Mouse (Mus musculus) C2C12 (cell line): ENCODE results near the gene Golga1. TPM values are rescaled to one million over a fixed set of nuclear protein-coding genes. Genes with fewer than 3 reads are reported as not detected.

ENCODE experiments used
- H3K27me3 ChIP-seq: one replicate; pipeline ENCODE4 v1.6.1; 2011; ENCODE audit not compliant: control insufficient read depth, insufficient read depth, insufficient read length
- H3K36me3 ChIP-seq: one replicate; pipeline ENCODE4 v1.6.1; 2011; ENCODE audit not compliant: control insufficient read depth, insufficient read depth
- H3K4me3 ChIP-seq: one replicate; pipeline ENCODE4 v1.5.1; 2011; ENCODE audit warnings: mild to moderate bottlenecking, control low read depth; ENCODE audit not compliant: poor library complexity, insufficient read depth, severe bottlenecking
- H3K79me2 ChIP-seq: one replicate; pipeline ENCODE4 v1.6.1; 2011; ENCODE audit not compliant: control insufficient read depth, insufficient read depth
- H3K79me3 ChIP-seq: one replicate; pipeline ENCODE4 v1.6.1; 2011; ENCODE audit warnings: low read depth, control low read depth
- H3ac ChIP-seq: one replicate; pipeline ENCODE3; 2011; ENCODE audit warnings: low read depth; ENCODE audit not compliant: control insufficient read depth, insufficient read length
- CEBPB ChIP-seq: IDR thresholded peaks from one replicate; pipeline ENCODE4 v1.6.1; 2011; ENCODE audit warnings: low read depth, mild to moderate bottlenecking, control low read depth, moderate library complexity
- CTCF ChIP-seq: IDR thresholded peaks from one replicate; pipeline ENCODE4 v1.5.1; 2011; ENCODE audit not compliant: control insufficient read depth, insufficient read depth, insufficient read length
- FOSL1 ChIP-seq: IDR thresholded peaks from one replicate; pipeline ENCODE4 v1.8.0; 2011; ENCODE audit warnings: mild to moderate bottlenecking, low read length; ENCODE audit not compliant: poor library complexity, insufficient read depth, severe bottlenecking
- MAX ChIP-seq: IDR thresholded peaks from one replicate; pipeline ENCODE4 v1.6.1; 2011; ENCODE audit warnings: mild to moderate bottlenecking, control low read depth
- MYOD1 ChIP-seq: IDR thresholded peaks from one replicate; pipeline ENCODE4 v1.6.1; 2011; ENCODE audit warnings: low read depth; ENCODE audit not compliant: control insufficient read depth, insufficient read length
- MYOG ChIP-seq: IDR thresholded peaks from one replicate; pipeline ENCODE4 v1.6.1; 2011; ENCODE audit not compliant: control insufficient read depth, insufficient read length; ENCODE audit errors: extremely low read depth
- USF1 ChIP-seq: IDR thresholded peaks from one replicate; pipeline ENCODE4 v1.6.1; 2011; ENCODE audit warnings: low read depth, mild to moderate bottlenecking, control low read depth, moderate library complexity
- polyA plus RNA-seq: library from polyadenylated mRNA; unstranded; fragments of >200 nt; fragmentation: generic; extraction: Trizol; gene quantifications from one replicate; pipeline ENCODE4 v1.2.1, GENCODE M21; 2012; ENCODE audit warnings: missing spikeins

Golga1 gene
- polyA plus RNA-seq, 1 experiment = 4.1 TPM

GRCm38 (mm10) chr2:39001866-39002265 lies 63.5 kb downstream of the Golga1 start:
- H3K36me3 ChIP-seq = peaks cover 52% of the 10 kb centered on the region
- no peak overlapping the region for H3ac ChIP-seq
- H3K79me3 ChIP-seq = peaks cover 39% of the 10 kb centered on the region
- H3K27me3 ChIP-seq = no peaks in the 10 kb centered on the region
- no peak for TF ChIP-seq USF1
- TF ChIP-seq CEBPB = no peak
- no peak for TF ChIP-seq MAX
- TF ChIP-seq FOSL1 = no peak
- TF ChIP-seq CTCF = no peak
- TF ChIP-seq MYOD1 = no peak
- no peak for TF ChIP-seq MYOG
- no peak overlapping the region for H3K4me3 ChIP-seq
- peaks cover 61% of the 10 kb centered on the region for H3K79me2 ChIP-seq

DNA sequence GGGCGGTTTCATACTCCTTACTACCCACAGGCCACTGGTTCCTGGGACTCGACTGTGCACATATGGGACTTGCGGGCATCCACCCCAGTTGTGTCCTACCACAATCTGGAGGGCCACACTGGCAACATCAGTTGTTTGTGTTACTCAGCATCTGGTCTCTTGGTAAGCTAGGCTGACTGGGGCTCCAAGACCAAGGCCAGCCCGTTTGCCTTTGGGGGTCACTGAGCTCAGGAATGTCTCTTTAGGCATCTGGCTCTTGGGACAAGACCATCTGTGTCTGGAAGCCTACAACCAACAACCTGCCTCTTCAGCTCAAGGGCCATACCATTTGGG lies 64.8 kb downstream of the Golga1 start:
- TF ChIP-seq MYOD1 = no peak
- TF ChIP-seq MYOG = no peak
- TF ChIP-seq FOSL1 = no peak
- TF ChIP-seq CTCF = no peak
- no peak for TF ChIP-seq MAX
- no peak for TF ChIP-seq CEBPB
- TF ChIP-seq USF1 = no peak
- Histone ChIP-seq H3K79me3 (peaks cover 34% of the 10 kb centered on the region), H3K27me3 (no peaks in the 10 kb centered on the region), H3K4me3 (no peak overlapping the region), H3ac (no peak overlapping the region), H3K36me3 (peaks cover 52% of the 10 kb centered on the region), H3K79me2 (peaks cover 48% of the 10 kb centered on the region)

DNA sequence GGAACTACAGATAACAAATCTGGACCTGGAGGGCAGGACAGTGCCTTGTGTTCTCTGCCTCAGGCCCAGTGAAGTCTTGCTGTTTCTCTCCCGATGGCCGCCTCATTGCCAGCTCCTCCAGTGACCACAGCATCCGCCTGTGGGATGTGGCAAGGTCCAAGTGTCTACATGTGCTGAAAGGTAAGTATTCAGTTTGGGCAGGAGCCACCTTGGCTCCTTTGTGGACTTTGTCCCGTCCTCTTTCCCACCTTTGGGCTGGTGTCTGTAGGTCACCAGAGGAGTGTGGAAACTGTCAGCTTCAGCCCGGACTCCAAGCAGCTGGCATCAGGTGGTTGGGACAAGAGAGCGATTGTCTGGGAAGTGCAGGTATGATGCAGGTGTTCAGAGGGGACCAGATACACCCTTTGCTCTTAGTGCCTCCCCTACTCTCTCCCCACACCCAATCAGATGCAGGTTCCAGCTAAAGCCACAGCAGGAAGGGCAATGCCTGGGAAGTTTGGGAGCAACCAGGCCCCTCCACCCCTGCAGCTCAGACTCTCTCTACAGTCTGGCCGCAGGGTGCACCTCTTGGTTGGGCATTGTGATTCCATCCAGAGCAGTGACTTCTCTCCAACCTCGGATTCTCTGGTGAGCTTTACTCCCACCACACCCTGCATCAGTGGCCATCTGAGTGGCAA lies 65.3 kb downstream of the Golga1 start:
- Histone ChIP-seq H3K79me3 (peaks cover 34% of the 10 kb centered on the region), H3K4me3 (no peak overlapping the region), H3K36me3 (peaks cover 52% of the 10 kb centered on the region), H3ac (no peak overlapping the region), H3K27me3 (no peaks in the 10 kb centered on the region), H3K79me2 (peaks cover 43% of the 10 kb centered on the region)
- TF ChIP-seq CTCF = no peak
- TF ChIP-seq MYOG = no peak
- TF ChIP-seq MAX = no peak
- TF ChIP-seq USF1 = no peak
- TF ChIP-seq MYOD1 = no peak
- TF ChIP-seq FOSL1 = no peak
- no peak for TF ChIP-seq CEBPB

DNA sequence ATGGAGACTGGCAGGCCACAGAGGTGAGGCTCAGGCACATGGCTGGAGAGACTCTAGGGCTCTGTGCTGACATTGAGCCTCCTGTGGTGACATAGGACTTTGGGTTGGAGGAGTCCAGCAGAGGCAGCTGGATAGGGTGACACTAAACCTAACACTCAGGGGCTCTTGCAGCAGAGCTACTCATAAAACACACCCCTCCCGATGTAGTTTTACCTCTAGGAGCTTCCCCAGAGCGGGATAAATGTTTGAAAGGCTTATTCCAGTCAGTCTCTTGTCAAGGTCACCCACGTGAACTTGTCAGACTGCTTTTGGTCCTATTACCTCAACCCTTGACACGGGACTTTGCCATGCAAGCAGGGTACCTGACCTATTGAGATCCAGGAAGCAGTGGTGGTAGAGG lies 66.0 kb downstream of the Golga1 start:
- Histone ChIP-seq H3K79me3 (peaks cover 30% of the 10 kb centered on the region), H3K4me3 (no peak overlapping the region), H3K36me3 (peaks cover 52% of the 10 kb centered on the region), H3ac (no peak overlapping the region), H3K79me2 (peaks cover 36% of the 10 kb centered on the region), H3K27me3 (no peaks in the 10 kb centered on the region)
- TF ChIP-seq CTCF = no peak
- TF ChIP-seq CEBPB = no peak
- no peak for TF ChIP-seq FOSL1
- no peak for TF ChIP-seq MYOG
- no peak for TF ChIP-seq MAX
- no peak for TF ChIP-seq USF1
- no peak for TF ChIP-seq MYOD1

DNA sequence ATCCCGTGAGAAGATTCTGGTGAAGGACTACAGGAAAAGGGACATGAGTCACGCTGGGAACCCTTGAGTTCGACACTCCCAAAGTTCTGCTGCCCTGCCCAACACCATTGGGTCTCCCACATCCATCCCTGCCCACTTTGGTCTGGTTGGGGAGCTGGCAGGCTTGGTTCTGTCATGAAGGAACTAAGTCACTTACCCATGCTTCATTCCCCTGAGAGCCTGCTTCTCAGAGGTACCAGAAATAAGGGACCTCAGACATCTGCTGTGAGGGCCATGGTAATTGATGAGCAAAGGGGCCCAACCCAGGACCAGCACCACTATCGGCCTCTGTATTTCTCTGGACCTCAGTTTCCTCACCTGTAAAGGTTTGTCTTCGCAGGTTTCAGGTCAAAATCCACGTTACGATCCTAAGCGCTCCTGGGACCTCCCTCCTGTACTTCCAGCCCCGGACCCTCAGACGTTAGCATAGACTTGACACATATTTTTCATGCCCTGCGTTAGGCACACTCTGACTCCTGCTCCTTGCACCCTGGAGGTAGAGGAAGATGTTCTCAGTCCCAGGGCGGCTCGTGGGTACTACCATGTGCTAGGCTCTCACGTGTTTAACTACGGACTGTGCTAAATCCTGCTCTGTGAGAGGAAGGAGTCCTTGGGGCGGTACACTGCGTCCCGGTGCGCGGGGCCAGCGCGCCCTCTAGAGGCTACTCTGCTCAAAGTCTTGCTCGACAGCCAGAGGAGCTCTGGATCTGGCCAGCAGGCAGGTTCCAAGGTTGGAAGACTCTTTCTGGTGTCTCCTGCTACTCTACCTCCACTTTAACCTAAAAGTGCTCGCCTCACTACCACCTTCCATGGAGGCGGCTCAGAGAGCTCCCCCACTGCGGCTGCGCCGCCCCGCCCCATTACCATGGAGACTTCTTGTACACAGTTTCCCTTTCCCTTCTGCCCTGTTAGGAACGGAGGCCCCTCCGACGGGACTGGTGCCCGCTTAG lies 67.7 kb downstream of the Golga1 start, which contains the start of gene Wdr38:
Gene Wdr38, plus strand, starts transcription at position 91 of the 989 bp plus-strand sequence.
- Histone ChIP-seq H3K36me3 (peaks cover 36% of the 10 kb centered on the region), H3K27me3 (no peaks in the 10 kb centered on the region), H3K4me3 (no peak within 1 kb of the TSS), H3K79me3 (peaks cover 13% of the 10 kb centered on the region), H3K79me2 (peaks cover 19% of the 10 kb centered on the region), H3ac (peak within 1 kb of the TSS; percentile 46)
- peak; percentile 92 for TF ChIP-seq CTCF
- TF ChIP-seq USF1 = peak; percentile 31
- no peak for TF ChIP-seq MYOD1
- no peak for TF ChIP-seq CEBPB
- peak; percentile 94 for TF ChIP-seq MAX
